In the genomic region with DNA sequence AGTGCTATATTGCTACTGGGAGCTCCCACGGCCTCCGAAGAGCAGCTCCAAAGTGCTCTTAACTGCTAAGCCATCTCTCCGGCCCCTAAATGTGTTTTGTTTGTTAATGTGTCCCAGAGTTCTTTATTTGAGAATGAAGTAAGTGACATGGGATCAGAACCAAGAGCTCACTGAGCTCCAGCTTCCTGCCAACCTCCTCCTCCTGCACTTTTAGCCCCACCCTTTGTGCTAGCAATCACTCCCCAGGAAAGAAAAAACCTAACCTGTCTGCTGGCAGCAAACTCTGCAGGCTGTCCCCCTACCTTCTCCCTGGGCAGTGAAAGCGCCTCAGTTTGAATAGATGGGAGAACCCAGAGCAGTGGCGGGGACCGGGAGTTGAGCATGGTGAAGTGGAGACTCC, we compare ENCODE assay signal across 25 mouse cellular contexts. TPM values are rescaled to one million over a fixed set of nuclear protein-coding genes. Genes with fewer than 3 reads are reported as not detected.
"Had no signal": no experiment of that assay in that cellular context is flagged by ENCODE, and none has a peak within 500 bp of the region (broad histone marks: within the 10 kb centered on the region; RNA-seq: fewer than 3 reads in every experiment).

No protein-coding gene starts in this region.

- H3K9me3 ChIP-seq: hindbrain, embryonic 15.5 days; limb, embryonic 12.5 days; lung, embryonic 15.5 days; megakaryocyte, embryonic 14.5 days; midbrain, embryonic 10.5 days; midbrain, embryonic 13.5 days had no signal

- H3K9ac ChIP-seq: hindbrain, embryonic 15.5 days; limb, embryonic 12.5 days; liver, embryonic 14.5 days; liver, postnatal 0 days; lung, embryonic 15.5 days; midbrain, embryonic 13.5 days had no signal

- H3K4me2 ChIP-seq: hindbrain, embryonic 15.5 days; limb, embryonic 12.5 days; liver, embryonic 11.5 days; lung, embryonic 15.5 days; midbrain, embryonic 13.5 days had no signal

- ATAC-seq: intestine, postnatal 0 days; liver, postnatal 0 days; midbrain, embryonic 13.5 days; midbrain, embryonic 16.5 days had no signal

- H3K27ac ChIP-seq: hindbrain, embryonic 15.5 days; left cerebral cortex, adult 2 months; limb, embryonic 12.5 days; liver, embryonic 14.5 days; lung, embryonic 15.5 days; midbrain, embryonic 10.5 days; midbrain, embryonic 13.5 days had no signal

- H3K36me3 ChIP-seq: hindbrain, embryonic 15.5 days; limb, embryonic 12.5 days; lung, embryonic 15.5 days; midbrain, embryonic 10.5 days; midbrain, embryonic 13.5 days had no signal

- H3K27me3 ChIP-seq: hindbrain, embryonic 15.5 days; limb, embryonic 12.5 days; lung, embryonic 15.5 days; midbrain, embryonic 13.5 days had no signal

- H3K4me3 ChIP-seq: hindbrain, embryonic 15.5 days; left cerebral cortex, adult 2 months; limb, embryonic 12.5 days; lung, embryonic 15.5 days; megakaryocyte, embryonic 14.5 days; midbrain, embryonic 10.5 days; midbrain, embryonic 13.5 days had no signal

- DNase-seq: layer of hippocampus, postnatal 36 days; liver, postnatal 0 days; lung, postnatal 36 days; thymus, adult 2 months; thymus, postnatal 14 days; thymus, postnatal 4 days had no signal

- H3K4me1 ChIP-seq: hindbrain, embryonic 15.5 days; limb, embryonic 12.5 days; midbrain, embryonic 13.5 days had no signal

RNA-seq across cellular contexts. Expression of a gene that starts 13.5 kb away (rescaled TPM):
- total RNA-seq: left cerebral cortex, postnatal 36 days had no signal
- polyA plus RNA-seq: hindbrain, embryonic 15.5 days; intestine, embryonic 14.5 days; intestine, postnatal 0 days; large intestine, adult 2 months; limb, embryonic 12.5 days; liver, postnatal 0 days; midbrain, embryonic 10.5 days; midbrain, embryonic 13.5 days; midbrain, embryonic 16.5 days; neural tube, embryonic 11.5 days; neural tube, embryonic 14.5 days; small intestine, adult 2 months; spleen, adult 2 months; stomach, embryonic 16.5 days had no signal

RNA-seq across cellular contexts. Expression of a gene that starts 22.0 kb away (rescaled TPM):
- polyA plus RNA-seq: limb, embryonic 12.5 days; midbrain, embryonic 10.5 days; midbrain, embryonic 13.5 days; neural tube, embryonic 14.5 days had no signal
